Mouse (Mus musculus): ENCODE measurements around the gene Clec2h. TPM values are rescaled to one million over a fixed set of nuclear protein-coding genes. Genes with fewer than 3 reads are reported as not detected.

The Clec2h gene
- not detected for polyA plus RNA-seq (2017; shearing (Covaris generic))

DNA sequence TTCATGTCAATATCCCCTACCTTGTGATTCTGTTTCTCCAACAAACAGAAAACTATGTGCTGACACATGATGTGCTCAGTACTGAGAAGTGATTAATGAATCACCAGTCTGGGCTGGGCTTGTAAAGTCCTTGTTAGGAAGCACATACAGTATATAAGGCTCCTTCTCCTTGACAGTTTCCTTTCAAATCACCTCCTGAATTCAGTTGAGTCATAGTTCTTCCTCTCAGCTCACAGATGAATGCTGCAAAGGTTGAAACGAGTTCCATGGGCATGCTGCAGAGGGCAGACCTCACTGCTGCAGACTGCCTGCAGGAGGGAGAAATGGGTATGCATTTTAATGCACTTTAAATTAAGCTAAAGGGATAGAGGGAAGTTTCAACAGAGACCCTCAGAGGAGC, at the start of gene Clec2h:
Gene Clec2h (plus strand): TSS at position 180 of the 400 bp plus-strand sequence.

GRCm38 (mm10) chr6:128623433-128623832, 38.8 kb upstream of the Clec2h start, which contains the start of gene Klrb1a:
Gene Klrb1a (minus strand): TSS chr6:128623533.

GRCm38 (mm10) chr6:128722959-128723358, 60.8 kb downstream of the Clec2h start, which contains the start of gene Klrb1:
Gene Klrb1 (minus strand): TSS chr6:128723059.

Other genes with a start within 250 kb of the Clec2h start
- gene Itfg2, start 237.5 kb upstream of the Clec2h start, polyA plus RNA-seq (2017; shearing (Covaris generic)), result 33.4 TPM
- 64.6 TPM for gene Fkbp4, start 223.7 kb upstream of the Clec2h start, polyA plus RNA-seq (2017; shearing (Covaris generic))
- 0.29 TPM for gene Pzp, start 135.7 kb upstream of the Clec2h start, polyA plus RNA-seq (2017; shearing (Covaris generic))
- 0.18 TPM for gene A2ml1, start 80.8 kb upstream of the Clec2h start, polyA plus RNA-seq (2017; shearing (Covaris generic))
- gene Klrb1a, start 38.9 kb upstream of the Clec2h start, polyA plus RNA-seq (2017; shearing (Covaris generic)), result 0.59 TPM
- gene Klrb1, start 60.7 kb downstream of the Clec2h start, polyA plus RNA-seq (2017; shearing (Covaris generic)), result not detected
- 5.5 TPM for gene Klrb1c, start 126.8 kb downstream of the Clec2h start, polyA plus RNA-seq (2017; shearing (Covaris generic))
- gene Gm44511, start 163.9 kb downstream of the Clec2h start, polyA plus RNA-seq (2017; shearing (Covaris generic)), result not detected
- gene Klrb1b, start 163.9 kb downstream of the Clec2h start, polyA plus RNA-seq (2017; shearing (Covaris generic)), result 0.13 TPM
- gene Clec2i, start 225.2 kb downstream of the Clec2h start, polyA plus RNA-seq (2017; shearing (Covaris generic)), result 140 TPM
- gene BC035044, start 228.7 kb downstream of the Clec2h start, polyA plus RNA-seq (2017; shearing (Covaris generic)), result 3.7 TPM

Measured in inflammation-experienced regulatory T-cells, adult 16 weeks (primary cell).